Mouse (Mus musculus) layer of hippocampus, postnatal 25 days (tissue): ENCODE measurements around the gene Phlda1. TPM values are rescaled to one million over a fixed set of nuclear protein-coding genes. Genes with fewer than 3 reads are reported as not detected.

Source experiments
- total RNA-seq, 2 experiments: library from RNA; stranded (reverse); gene quantifications; 2 replicates each; pipeline ENCODE4 v1.2.3; 2021

The Phlda1 gene
- total RNA-seq, 2 experiments from 2014 or later = 19.6 to 22.3 TPM

Other genes starting within 250 kb of the Phlda1 start
- 1 to 10 TPM; 5.8 TPM for gene Bbs10, start 207.6 kb upstream of the Phlda1 start, total RNA-seq
- gene Nap1l1, start 33.1 kb upstream of the Phlda1 start, total RNA-seq = 100 to 1,000 TPM; 146 to 162 TPM